Mouse (Mus musculus): ENCODE results near the gene Ptgdr2. TPM values are rescaled to one million over a fixed set of nuclear protein-coding genes. Genes with fewer than 3 reads are reported as not detected.
A peak's percentile ranks its signal among the peaks of the same experiment; 100 is the strongest.

Ptgdr2 gene
- total RNA-seq, 2 experiments from 2014 or later: 0.12 to 0.23 TPM

DNA sequence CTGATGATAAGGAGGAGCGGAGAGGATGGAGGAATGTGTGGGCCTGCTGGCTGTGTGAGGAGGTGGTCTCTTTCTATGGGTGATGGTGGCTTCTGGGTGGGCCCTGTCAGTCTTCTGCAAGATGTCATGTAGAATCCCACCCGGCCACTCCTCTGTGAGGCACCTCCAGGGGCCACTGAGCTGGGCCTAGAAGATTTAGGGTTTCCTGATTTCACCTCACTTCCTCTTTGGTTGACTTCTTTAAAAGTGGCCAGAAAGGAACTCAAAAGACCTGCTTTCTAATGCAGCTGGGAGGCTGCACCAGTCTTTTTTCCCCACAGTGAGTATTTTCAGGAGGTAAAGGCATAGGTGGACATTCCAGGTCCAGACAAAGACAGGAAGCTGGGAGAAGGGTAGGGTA, 6.3 kb upstream of the Ptgdr2 start:
- DNase-seq (ENCODE audit: low spot score in 2 of 2): no peak

DNA sequence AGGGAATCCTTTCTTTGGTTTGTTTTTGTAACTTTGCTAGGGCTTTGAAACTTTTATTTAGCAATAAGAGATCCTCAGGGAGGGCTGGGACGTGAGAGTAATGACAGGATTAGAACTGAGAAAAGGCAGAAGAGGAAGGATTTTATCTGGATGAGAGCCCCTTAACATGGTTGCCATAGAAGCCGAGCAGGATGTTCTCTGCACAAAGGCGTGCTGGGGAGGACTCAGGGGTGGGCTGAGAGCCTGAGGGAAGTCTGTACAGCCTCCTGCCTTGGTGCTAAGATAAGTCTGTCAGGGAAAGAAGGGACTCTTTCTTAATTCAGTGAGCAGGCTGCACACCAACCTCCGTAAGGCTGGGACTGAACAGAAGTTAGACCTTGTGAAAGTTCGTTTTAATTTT, 1.9 kb upstream of the Ptgdr2 start:
- peak in 1 of 2 experiments; percentile 39 for DNase-seq (ENCODE audit: low spot score in 2 of 2)

- no peak for DNase-seq (ENCODE audit: low spot score in 2 of 2)
Observed at GRCm38 (mm10) chr19:10936077-10936476, 883 bp upstream of the Ptgdr2 start.

GRCm38 (mm10) chr19:10938771-10939170, 1.8 kb downstream of the Ptgdr2 start:
- no peak for DNase-seq (ENCODE audit: low spot score in 2 of 2)

DNA sequence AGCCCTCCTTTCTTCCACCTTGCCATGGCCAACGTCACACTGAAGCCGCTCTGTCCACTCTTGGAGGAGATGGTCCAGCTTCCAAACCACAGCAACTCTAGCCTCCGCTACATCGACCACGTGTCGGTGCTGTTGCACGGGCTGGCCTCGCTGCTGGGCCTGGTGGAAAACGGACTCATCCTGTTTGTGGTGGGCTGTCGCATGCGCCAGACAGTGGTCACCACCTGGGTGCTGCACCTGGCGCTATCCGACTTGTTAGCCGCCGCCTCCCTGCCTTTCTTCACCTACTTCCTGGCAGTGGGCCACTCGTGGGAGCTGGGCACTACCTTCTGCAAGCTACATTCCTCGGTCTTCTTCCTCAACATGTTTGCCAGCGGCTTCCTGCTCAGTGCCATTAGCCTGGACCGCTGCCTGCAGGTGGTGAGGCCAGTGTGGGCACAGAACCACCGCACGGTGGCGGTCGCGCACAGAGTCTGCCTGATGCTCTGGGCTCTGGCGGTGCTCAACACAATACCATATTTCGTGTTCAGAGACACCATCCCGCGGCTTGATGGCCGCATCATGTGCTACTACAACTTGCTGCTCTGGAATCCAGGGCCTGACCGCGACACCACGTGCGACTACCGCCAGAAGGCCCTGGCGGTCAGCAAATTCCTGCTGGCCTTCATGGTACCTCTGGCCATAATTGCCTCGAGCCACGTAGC, 3.3 kb downstream of the Ptgdr2 start:
- DNase-seq (ENCODE audit: low spot score in 2 of 2): peak; percentile 47 to 71

- DNase-seq (ENCODE audit: low spot score in 2 of 2): no peak
Observed at GRCm38 (mm10) chr19:10940801-10941457, 4.0 kb downstream of the Ptgdr2 start.

GRCm38 (mm10) chr19:10943955-10944354, 7.0 kb downstream of the Ptgdr2 start:
- DNase-seq (ENCODE audit: low spot score in 2 of 2): no peak

GRCm38 (mm10) chr19:10946506-10946905, 9.5 kb downstream of the Ptgdr2 start:
- DNase-seq (ENCODE audit: low spot score in 2 of 2): no peak

DNA sequence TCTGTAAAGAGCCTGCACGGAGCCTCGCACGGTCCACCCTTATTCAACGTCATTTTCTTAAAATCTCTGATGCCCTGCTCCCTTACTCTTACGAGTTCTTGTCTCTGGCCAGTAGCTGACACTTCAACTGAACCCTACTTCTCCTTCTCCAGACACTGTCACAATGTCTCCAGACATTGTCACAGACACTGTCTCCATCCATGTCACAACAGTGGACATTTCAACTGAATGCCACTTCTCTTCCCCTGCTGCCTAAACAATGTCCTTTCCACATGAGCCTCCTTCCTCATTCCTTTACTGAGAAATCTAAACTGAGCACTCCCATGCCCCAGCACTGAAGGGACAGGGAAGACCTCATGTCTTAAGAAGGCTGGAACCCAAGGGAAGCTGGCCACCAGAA, 10.3 kb downstream of the Ptgdr2 start:
- no peak for DNase-seq (ENCODE audit: low spot score in 2 of 2)

- no peak for DNase-seq (ENCODE audit: low spot score in 2 of 2)
Observed at GRCm38 (mm10) chr19:10948416-10948815, 11.5 kb downstream of the Ptgdr2 start.

- peak; percentile 94 to 98 for DNase-seq (ENCODE audit: low spot score in 2 of 2)
Observed at GRCm38 (mm10) chr19:10949112-10949511, 12.2 kb downstream of the Ptgdr2 start, which contains the start of gene Ccdc86. Gene Ccdc86 (minus strand): TSS chr19:10949266.

GRCm38 (mm10) chr19:10949558-10949957, 12.6 kb downstream of the Ptgdr2 start:
- DNase-seq (ENCODE audit: low spot score in 2 of 2): no peak

DNA sequence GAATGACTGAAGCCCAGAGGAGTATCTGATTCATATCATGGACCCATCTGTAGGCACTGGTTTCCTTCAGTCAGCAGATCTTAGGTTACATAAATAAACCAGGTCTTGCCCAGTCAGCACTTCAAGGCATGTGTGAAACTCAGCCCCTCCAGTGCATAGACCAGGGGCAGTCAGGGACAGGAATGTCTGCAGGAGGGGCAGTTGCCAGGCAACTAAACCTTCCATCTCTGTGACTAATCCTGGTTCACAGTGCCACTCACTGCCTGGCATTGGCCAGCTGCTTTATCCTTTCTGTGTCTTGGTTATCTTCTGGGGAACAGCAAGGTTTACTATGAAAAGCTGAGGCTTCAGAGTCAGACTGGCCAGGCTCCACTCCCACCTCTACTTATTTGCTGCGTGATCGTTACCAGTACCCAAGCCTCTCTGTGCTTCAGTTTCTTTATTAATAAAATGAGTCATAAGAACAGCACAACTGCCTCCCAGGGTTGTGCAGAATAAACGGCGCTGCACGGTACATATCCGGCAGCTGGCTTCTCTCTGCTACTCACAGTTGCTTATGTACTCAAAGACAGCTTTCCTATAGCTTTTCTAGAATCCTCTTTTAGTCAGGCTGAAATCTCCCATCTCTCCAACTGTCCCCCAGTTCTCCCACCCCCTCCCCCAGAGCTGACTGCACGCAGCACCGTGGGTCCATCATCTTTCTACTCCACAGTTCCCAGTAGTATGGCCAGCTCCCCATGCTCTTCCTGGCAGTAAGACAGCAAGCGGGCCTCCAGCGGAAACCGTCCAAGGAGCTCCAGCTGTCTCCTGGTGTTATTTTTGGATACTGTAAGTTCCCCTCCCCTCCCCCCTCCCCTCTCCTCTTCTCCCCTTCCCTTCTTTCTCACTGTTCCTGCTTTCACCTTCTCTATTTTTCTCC, 15.3 kb downstream of the Ptgdr2 start:
- peak; percentile 35 to 57 for DNase-seq (ENCODE audit: low spot score in 2 of 2)

GRCm38 (mm10) chr19:10959085-10959977, 22.4 kb downstream of the Ptgdr2 start:
- DNase-seq (ENCODE audit: low spot score in 2 of 2): peak in 1 of 2 experiments; percentile 70

DNA sequence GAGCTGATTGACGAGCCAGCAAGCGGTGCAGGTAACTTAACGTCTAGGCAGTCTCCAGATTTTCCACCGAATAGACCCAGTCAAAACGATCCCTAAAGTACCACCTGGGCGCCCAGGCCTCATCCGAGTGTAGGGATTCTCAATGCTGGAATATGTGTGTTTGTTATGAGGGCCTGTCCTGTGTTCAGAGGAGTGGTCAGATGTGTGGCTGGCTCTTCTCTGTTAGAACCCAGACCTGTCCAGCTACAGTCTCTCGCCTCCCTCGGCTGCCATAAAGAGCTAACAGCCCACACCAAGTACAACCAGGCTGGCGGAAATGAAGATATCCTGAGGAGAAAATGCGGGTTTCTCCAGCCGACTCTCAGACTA, 23.0 kb downstream of the Ptgdr2 start:
- DNase-seq (ENCODE audit: low spot score in 2 of 2): no peak

GRCm38 (mm10) chr19:10965721-10966120, 28.8 kb downstream of the Ptgdr2 start:
- DNase-seq (ENCODE audit: low spot score in 2 of 2): no peak

- no peak for DNase-seq (ENCODE audit: low spot score in 2 of 2)
Observed at GRCm38 (mm10) chr19:10968578-10968977, 31.6 kb downstream of the Ptgdr2 start.

GRCm38 (mm10) chr19:10970457-10970856, 33.5 kb downstream of the Ptgdr2 start:
- DNase-seq (ENCODE audit: low spot score in 2 of 2): no peak

GRCm38 (mm10) chr19:10972660-10973059, 35.7 kb downstream of the Ptgdr2 start:
- DNase-seq (ENCODE audit: low spot score in 2 of 2): no peak

GRCm38 (mm10) chr19:10973187-10973586, 36.2 kb downstream of the Ptgdr2 start:
- no peak for DNase-seq (ENCODE audit: low spot score in 2 of 2)
